Mouse (Mus musculus): ENCODE data around the gene Colgalt1. TPM values are rescaled to one million over a fixed set of nuclear protein-coding genes. Genes with fewer than 3 reads are reported as not detected.

The Colgalt1 gene
- total and polyA plus RNA-seq, 3 experiments = 50.9 to 102 (median 59.0) TPM

- Histone ChIP-seq H3K4me3 (ENCODE audit: control insufficient read depth in 1 of 2, insufficient read depth in 1 of 2, low read depth in 2 of 2, low read length in 2 of 2) (peak overlapping the region; percentile 64 to 88), H3K27me3 (ENCODE audit: control insufficient read depth in 1 of 2, insufficient read depth in 2 of 2, low read length in 2 of 2) (no peaks in the 10 kb centered on the region), H3K9me3 (replicated peaks; ENCODE audit: insufficient read depth, low read length) (no peaks in the 10 kb centered on the region), H3K36me3 (ENCODE audit: control insufficient read depth in 1 of 2, insufficient read depth in 2 of 2, low read length in 2 of 2) (peaks cover 0 to 12% of the 10 kb centered on the region in 2 experiments; a peak in 2 of 4 replicates), H3K4me1 (ENCODE audit: control insufficient read depth in 1 of 2, insufficient read depth in 2 of 2, low read length in 2 of 2) (peaks cover 2 to 35% of the 10 kb centered on the region in 2 experiments; a peak in 3 of 4 replicates), H3K79me2 (ENCODE audit: control insufficient read depth, insufficient read depth, low read length, poor library complexity) (no peaks in the 10 kb centered on the region; the same call in 1 of the 2 replicates), H3K27ac (ENCODE audit: control insufficient read depth, low read depth, low read length) (no peak overlapping the region; the same call in 1 of the 2 replicates), H3K9ac (ENCODE audit: control insufficient read depth, low read depth, low read length, poor library complexity, severe bottlenecking) (peak overlapping the region; percentile 68)
- peak; percentile 76 for TF ChIP-seq MXI1 (IDR thresholded peaks at IDR 0.05; ENCODE audit: low read depth, low read length)
- peak in 2 of 3 experiments; percentile 7 to 20; a peak in 2 of 6 replicates for TF ChIP-seq CTCF (IDR thresholded peaks at IDR 0.05 in 2 of 3, conservative IDR thresholded peaks at IDR 0.05 in 1 of 3; ENCODE audit: control insufficient read depth in 1 of 3, insufficient read depth in 1 of 3, low read depth in 2 of 3, low read length in 3 of 3, poor library complexity in 1 of 3, severe bottlenecking in 1 of 3)
- peak; percentile 89 for TF ChIP-seq MAX (IDR thresholded peaks at IDR 0.05; ENCODE audit: low read length)
- TF ChIP-seq NRF1 (IDR thresholded peaks at IDR 0.05; ENCODE audit: insufficient read depth, low read depth, low read length, poor library complexity, severe bottlenecking) = peak; percentile 85
- peak; percentile 86 for TF ChIP-seq NELFE (IDR thresholded peaks at IDR 0.05; ENCODE audit: low read depth, low read length)
- peak; percentile 72; the same call in 1 of the 2 replicates for TF ChIP-seq MYC (IDR thresholded peaks at IDR 0.05; ENCODE audit: low read depth, low read length)
- no peak for TF ChIP-seq MEF2A (IDR thresholded peaks at IDR 0.05; ENCODE audit: extremely low read depth, insufficient replicate concordance, low read depth, low read length, poor library complexity, severe bottlenecking)
- 0 out of 2 replicates have a peak, but pooled peaks have one; percentile 41 for TF ChIP-seq HCFC1 (IDR thresholded peaks at IDR 0.05; ENCODE audit: low read depth, low read length)
- TF ChIP-seq USF2 (IDR thresholded peaks at IDR 0.05; ENCODE audit: borderline replicate concordance in 1 of 2, insufficient read depth in 1 of 2, low read depth in 1 of 2, low read length in 2 of 2) = no peak
- TF ChIP-seq POLR2A (IDR thresholded peaks at IDR 0.05; ENCODE audit: control insufficient read depth in 1 of 2, insufficient read depth in 1 of 2, low read depth in 1 of 2, low read length in 2 of 2, poor library complexity in 1 of 2) = peak; percentile 79 to 91
- TF ChIP-seq POLR2AphosphoS2 (IDR thresholded peaks at IDR 0.05; ENCODE audit: low read length) = peak; percentile 50; the same call in 1 of the 2 replicates
- TF ChIP-seq GATA1 (IDR thresholded peaks at IDR 0.05; ENCODE audit: low read depth, low read length) = no peak
- TF ChIP-seq GABPA (IDR thresholded peaks at IDR 0.05; ENCODE audit: low read depth, low read length) = no peak
- 0 out of 2 replicates have a peak, but pooled peaks have one; percentile 22 for TF ChIP-seq USF1 (IDR thresholded peaks at IDR 0.05; ENCODE audit: low read depth, low read length)
- TF ChIP-seq ZMIZ1 (IDR thresholded peaks at IDR 0.05; ENCODE audit: low read depth, low read length) = peak; percentile 23; the same call in 1 of the 2 replicates
- TF ChIP-seq SIN3A (IDR thresholded peaks at IDR 0.05; ENCODE audit: low read length) = 0 out of 2 replicates have a peak, but pooled peaks have one; percentile 0
- peak; percentile 64; the same call in 1 of the 2 replicates for TF ChIP-seq POLR2AphosphoS5 (IDR thresholded peaks at IDR 0.05; ENCODE audit: borderline replicate concordance, low read depth, low read length)
- no peak for TF ChIP-seq ZKSCAN1 (IDR thresholded peaks at IDR 0.05; ENCODE audit: low read depth, low read length)
- no peak; the same call in 1 of the 2 replicates for TF ChIP-seq ELF1 (IDR thresholded peaks at IDR 0.05; ENCODE audit: low read depth, low read length)
- 0 out of 2 replicates have a peak, but pooled peaks have one; percentile 67 for TF ChIP-seq MAZ (IDR thresholded peaks at IDR 0.05; ENCODE audit: low read depth, low read length)
- TF ChIP-seq UBTF (IDR thresholded peaks at IDR 0.05; ENCODE audit: borderline replicate concordance, insufficient read depth, low read depth, low read length) = no peak
- DNase-seq (ENCODE audit: low read depth, low spot score) = peak; percentile 94
Observed at GRCm38 (mm10) chr8:71629096-71629697, 18.4 kb downstream of the Colgalt1 start.
